Mouse (Mus musculus) embryonic fibroblast, embryonic 13.5 days (primary cell): ENCODE measurements around the gene Iqsec1.

Experiments used
- CTCF ChIP-seq: IDR thresholded peaks from 2 replicates; pipeline ENCODE4 v1.5.1; 2011; ENCODE audit warnings: mild to moderate bottlenecking, control low read depth, low read length, moderate library complexity, borderline replicate concordance; ENCODE audit not compliant: insufficient read depth
- POLR2A ChIP-seq: IDR thresholded peaks from 2 replicates; pipeline ENCODE4 v1.6.1; 2011; ENCODE audit warnings: low read depth, mild to moderate bottlenecking, control low read depth, low read length, moderate library complexity

- no peak for TF ChIP-seq CTCF
- no peak for TF ChIP-seq POLR2A
Measured at GRCm38 (mm10) chr6:90624733-90625132, 363.8 kb downstream of the Iqsec1 start.
